Mouse (Mus musculus) hindbrain, embryonic 15.5 days (tissue): ENCODE results near the gene Bri3. TPM values are rescaled to one million over a fixed set of nuclear protein-coding genes. Genes with fewer than 3 reads are reported as not detected.

Experiments
- ATAC-seq: fragments of 200-750 bp; cut with Nextera tagmentation; 2 replicates; pipeline ENCODE4 v1.8.0; 2017; ENCODE audit warnings: low read depth, moderate number of reproducible peaks, moderate TSS enrichment; ENCODE audit not compliant: low FRiP score
- H3K27ac ChIP-seq: fragments of 300-500 bp; sonication (generic); replicated peaks from 2 replicates; pipeline ENCODE4 v1.5.1; 2015; ENCODE audit warnings: mild to moderate bottlenecking, inconsistent platforms
- H3K27me3 ChIP-seq: fragments of 300-500 bp; sonication (generic); 2 replicates; pipeline ENCODE4 v1.6.1; 2015; ENCODE audit warnings: control low read depth, inconsistent platforms
- H3K36me3 ChIP-seq: fragments of 300-500 bp; sonication (generic); 2 replicates; pipeline ENCODE4 v1.6.1; 2015; ENCODE audit warnings: control low read depth, inconsistent platforms
- H3K4me1 ChIP-seq: fragments of 300-500 bp; sonication (generic); replicated peaks from 2 replicates; pipeline ENCODE4 v1.6.1; 2015; ENCODE audit warnings: control low read depth, inconsistent platforms
- H3K4me2 ChIP-seq: fragments of 300-500 bp; sonication (generic); 2 replicates; pipeline ENCODE4 v1.6.1; 2015; ENCODE audit warnings: moderate library complexity, mild to moderate bottlenecking, inconsistent platforms
- H3K4me3 ChIP-seq: fragments of 300-500 bp; sonication (generic); 2 replicates; pipeline ENCODE4 v1.5.1; 2015; ENCODE audit warnings: mild to moderate bottlenecking, inconsistent platforms
- H3K9ac ChIP-seq: fragments of 300-500 bp; sonication (generic); 2 replicates; pipeline ENCODE4 v1.6.1; 2015; ENCODE audit warnings: inconsistent platforms
- H3K9me3 ChIP-seq: fragments of 300-500 bp; sonication (generic); 2 replicates; pipeline ENCODE4 v1.6.1; 2016; ENCODE audit warnings: control low read depth, inconsistent platforms
- WGBS: fragments of 180-500 bp; shearing (Covaris S2); methylation state at CpG from one replicate; pipeline ENCODE4 v1.1.7; 2015; 5-methylcytosine and 5-hydroxymethylcytosine counted together
- polyA plus RNA-seq: library from polyadenylated mRNA; unstranded; fragments of >200 nt; fragmentation: Nextera tagmentation; extraction: Ambion mirVana; gene quantifications from 2 replicates; pipeline ENCODE4 v1.2.1, GENCODE M21; 2015

The Bri3 gene
- polyA plus RNA-seq, 1 experiment from 2014 or later = 105 TPM

- 39% methylated on average over 6 of the region's 6 CpGs for WGBS
- H3K4me1 ChIP-seq = no peaks in the 10 kb centered on the region
- no peak overlapping the region for H3K4me2 ChIP-seq
- H3K27me3 ChIP-seq = no peaks in the 10 kb centered on the region
- H3K9me3 ChIP-seq = no peaks in the 10 kb centered on the region
- no peaks in the 10 kb centered on the region for H3K36me3 ChIP-seq
- H3K27ac ChIP-seq = no peak overlapping the region
- ATAC-seq = no peak
- no peak overlapping the region for H3K9ac ChIP-seq
- no peak overlapping the region for H3K4me3 ChIP-seq
These were observed 222.8 kb downstream of the Bri3 start for GRCm38 (mm10) chr5:144466987-144467386.

GRCm38 (mm10) chr5:144473056-144473455 lies 228.8 kb downstream of the Bri3 start:
- H3K4me2 ChIP-seq = no peak overlapping the region
- 87% methylated on average over 14 of the region's 14 CpGs for WGBS
- no peaks in the 10 kb centered on the region for H3K36me3 ChIP-seq

GRCm38 (mm10) chr5:144479677-144480171 lies 235.5 kb downstream of the Bri3 start:
- Histone ChIP-seq H3K9ac (no peak overlapping the region), H3K4me3 (no peak overlapping the region), H3K4me2 (no peak overlapping the region), H3K27ac (no peak overlapping the region), H3K9me3 (no peaks in the 10 kb centered on the region), H3K4me1 (peaks cover 14% of the 10 kb centered on the region), H3K36me3 (no peaks in the 10 kb centered on the region), H3K27me3 (no peaks in the 10 kb centered on the region)
- no peak for ATAC-seq
- 27% methylated on average over 8 of the region's 8 CpGs for WGBS

More at GRCm38 (mm10) chr5:144473056-144473455, 228.8 kb downstream of the Bri3 start:
- Histone ChIP-seq H3K27ac (no peak overlapping the region), H3K9me3 (no peaks in the 10 kb centered on the region), H3K4me1 (no peaks in the 10 kb centered on the region), H3K27me3 (no peaks in the 10 kb centered on the region), H3K9ac (no peak overlapping the region), H3K4me3 (no peak overlapping the region)
- ATAC-seq = no peak

GRCm38 (mm10) chr5:144483659-144484375 lies 239.6 kb downstream of the Bri3 start:
- no peak overlapping the region for H3K9ac ChIP-seq
- H3K36me3 ChIP-seq = no peaks in the 10 kb centered on the region
- no peaks in the 10 kb centered on the region for H3K27me3 ChIP-seq
- WGBS = 48% methylated on average over 16 of the region's 16 CpGs
- no peak overlapping the region for H3K4me2 ChIP-seq
- no peaks in the 10 kb centered on the region for H3K9me3 ChIP-seq
- peaks cover 14% of the 10 kb centered on the region for H3K4me1 ChIP-seq
- H3K27ac ChIP-seq = 0 out of 2 replicates have a peak overlapping the region, but pooled peaks have one; percentile 2
- ATAC-seq = peak; percentile 56; the same call in 1 of the 2 replicates
- no peak overlapping the region for H3K4me3 ChIP-seq

DNA sequence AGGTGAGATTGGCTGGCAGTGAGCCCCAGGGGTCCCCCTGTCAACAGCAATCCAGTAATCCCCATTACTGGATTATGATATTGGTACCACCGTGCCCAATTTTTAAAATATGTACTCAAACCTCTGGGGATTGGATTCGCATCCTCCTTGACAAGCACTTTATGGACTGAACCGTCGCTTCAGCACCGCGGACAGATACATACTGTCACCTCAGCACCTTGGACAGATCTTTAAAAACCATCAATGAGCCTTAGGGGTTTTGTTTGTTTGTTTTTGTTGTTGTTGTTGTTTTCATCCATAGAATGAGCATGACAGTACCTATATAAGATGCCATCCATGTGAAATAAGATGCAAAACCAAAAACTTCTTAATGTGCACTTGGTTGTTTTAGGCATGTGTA lies 247.1 kb downstream of the Bri3 start:
- H3K27me3 ChIP-seq = no peaks in the 10 kb centered on the region
- WGBS = 17% methylated on average over 6 of the region's 6 CpGs
- no peak overlapping the region for H3K4me3 ChIP-seq
- ATAC-seq = no peak
- no peak overlapping the region for H3K9ac ChIP-seq
- no peaks in the 10 kb centered on the region for H3K4me1 ChIP-seq
- no peaks in the 10 kb centered on the region for H3K36me3 ChIP-seq
- H3K9me3 ChIP-seq = no peaks in the 10 kb centered on the region
- H3K4me2 ChIP-seq = no peak overlapping the region
- no peak overlapping the region for H3K27ac ChIP-seq

Other genes starting within 250 kb of the Bri3 start
- gene Ccz1, start 229.6 kb upstream of the Bri3 start, polyA plus RNA-seq = 71.7 and 78.1 TPM in 2 replicates
- gene Ocm, start 217.8 kb upstream of the Bri3 start, polyA plus RNA-seq = 0.43 TPM in 1 of 2 replicates, not detected in the other
- gene Lmtk2, start 144.0 kb upstream of the Bri3 start, polyA plus RNA-seq = 9.3 and 10.2 TPM in 2 replicates
- 0.04 and 0.10 TPM in 2 replicates for gene Bhlha15, start 54.2 kb upstream of the Bri3 start, polyA plus RNA-seq
- 43.0 and 47.4 TPM in 2 replicates for gene Tecpr1, start 20.8 kb upstream of the Bri3 start, polyA plus RNA-seq
- gene Baiap2l1, start 113.7 kb downstream of the Bri3 start, polyA plus RNA-seq = 1.6 and 2.3 TPM in 2 replicates